Mouse (Mus musculus) myocyte (in vitro differentiated cells): ENCODE measurements around the gene Grik4.

ENCODE experiments used
- POLR2AphosphoS2 ChIP-seq: IDR thresholded peaks from one replicate; pipeline ENCODE4 v1.6.1; 2011; ENCODE audit warnings: low read depth, control low read depth; ENCODE audit not compliant: insufficient read length
- REST ChIP-seq: IDR thresholded peaks from one replicate; pipeline ENCODE4 v1.6.1; 2011; ENCODE audit warnings: mild to moderate bottlenecking, control low read depth, moderate library complexity; ENCODE audit not compliant: insufficient read depth, insufficient read length
- USF1 ChIP-seq: IDR thresholded peaks from one replicate; pipeline ENCODE4 v1.6.1; 2011; ENCODE audit warnings: low read depth, mild to moderate bottlenecking, control low read depth, moderate library complexity

GRCm38 (mm10) chr9:42490589-42491382, 453.5 kb downstream of the Grik4 start:
- TF ChIP-seq REST = no peak
- TF ChIP-seq USF1 = no peak
- TF ChIP-seq POLR2AphosphoS2 = no peak
